Mouse (Mus musculus): ENCODE results near the gene Sars2.

DNA sequence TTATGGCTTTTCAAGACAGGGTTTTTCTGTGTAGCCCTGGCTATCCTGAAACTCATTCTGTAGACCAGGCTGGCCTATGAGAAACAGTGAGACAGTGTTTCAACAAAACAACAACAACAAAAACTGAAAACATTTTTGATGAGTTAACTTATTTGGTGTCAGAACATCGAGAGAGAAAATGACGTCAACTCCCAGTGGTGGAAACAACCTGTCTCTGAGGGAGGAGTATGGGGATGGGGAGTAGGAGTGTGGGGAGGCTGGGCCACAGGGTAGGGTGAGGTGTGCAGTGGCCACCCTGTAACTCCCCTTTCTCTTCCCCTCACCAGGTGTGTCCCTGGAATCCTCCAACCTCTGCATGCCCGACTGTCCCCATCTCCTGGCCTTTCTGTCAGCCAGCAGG, 52.7 kb downstream of the Sars2 start:
- no peak for TF ChIP-seq CTCF (IDR thresholded peaks at IDR 0.05; ENCODE audit: extremely low read depth, insufficient read length, insufficient replicate concordance, low read depth, low read length)
- TF ChIP-seq POLR2A (IDR thresholded peaks at IDR 0.05; ENCODE audit: low read depth, low read length) = no peak

Data from small intestine, adult 2 months (tissue).